ENCODE assay signal across 8 mouse cellular contexts in genomic region chr12:108529214-108529613, GRCm38 (mm10). TPM values are rescaled to one million over a fixed set of nuclear protein-coding genes. Genes with fewer than 3 reads are reported as not detected.
DNase-seq lines count a peak whose midpoint lies in the region; TF ChIP-seq lines count a peak whose summit lies in the region.

No protein-coding gene starts in this region.

- TF ChIP-seq CTCF in cerebellum, adult 2 months (IDR thresholded peaks at IDR 0.05; ENCODE audit: borderline replicate concordance, insufficient read depth, low read depth, low read length), result peak; percentile 77
- TF ChIP-seq CTCF in thymus, adult 2 months (IDR thresholded peaks at IDR 0.05; ENCODE audit: borderline replicate concordance, control insufficient read depth, extremely low read depth, insufficient read depth, low read length, poor library complexity), result peak; percentile 38; the same call in 1 of the 2 replicates
- peak; percentile 85 for TF ChIP-seq CTCF in layer of hippocampus, adult 2 months (conservative IDR thresholded peaks at IDR 0.05)

- H3K27ac ChIP-seq in cerebellum, adult 2 months (ENCODE audit: insufficient read depth, low read length), result no peak overlapping the region
- H3K27ac ChIP-seq in thymus, adult 2 months (ENCODE audit: control insufficient read depth, insufficient read depth, low read length), result no peak overlapping the region
- H3K27ac ChIP-seq in layer of hippocampus, adult 2 months, result peak overlapping the region; percentile 47; the same call in 1 of the 2 replicates

- no peak overlapping the region for H3K4me3 ChIP-seq in cerebellum, adult 2 months (replicated peaks; ENCODE audit: insufficient read depth, low read depth, low read length)
- H3K4me3 ChIP-seq in thymus, adult 2 months (ENCODE audit: control insufficient read depth, insufficient read depth, low read length), result no peak overlapping the region
- no peak overlapping the region for H3K4me3 ChIP-seq in layer of hippocampus, adult 2 months

- peak; percentile 28 to 40 for DNase-seq in cerebellum, adult 2 months
- no peak for DNase-seq in cerebellum, adult 9-11 months
- peak; percentile 48 for DNase-seq in thymus, adult 2 months
- no peak for DNase-seq in thymus, adult 18-20 months
- DNase-seq in fibroblast of lung, adult 2 months (ENCODE audit: low read depth), result peak; percentile 61
- DNase-seq in layer of hippocampus, adult 2 months (ENCODE audit: low spot score in 2 of 2), result peak; percentile 51 to 76
- DNase-seq in mesoderm, embryonic 11.5 days (ENCODE audit: low read depth, low spot score), result peak; percentile 69
- DNase-seq in thymus, postnatal 4 days, result peak; percentile 74

- no peaks in the 10 kb centered on the region for H3K36me3 ChIP-seq in thymus, adult 2 months (ENCODE audit: control insufficient read depth, insufficient read depth, low read length)

- no peaks in the 10 kb centered on the region for H3K4me1 ChIP-seq in cerebellum, adult 2 months (ENCODE audit: control insufficient read depth, insufficient read depth, low read length)
- no peaks in the 10 kb centered on the region for H3K4me1 ChIP-seq in thymus, adult 2 months (replicated peaks; ENCODE audit: control insufficient read depth, insufficient read depth, low read length)

- no peaks in the 10 kb centered on the region for H3K27me3 ChIP-seq in cerebellum, adult 2 months (ENCODE audit: control insufficient read depth, insufficient read depth, low read length)
- H3K27me3 ChIP-seq in thymus, adult 2 months (ENCODE audit: control insufficient read depth, insufficient read depth, low read length), result no peaks in the 10 kb centered on the region

- TF ChIP-seq POLR2A in cerebellum, adult 2 months (IDR thresholded peaks at IDR 0.05; ENCODE audit: borderline replicate concordance, insufficient read depth, low read length), result no peak
- TF ChIP-seq POLR2A in thymus, adult 2 months (IDR thresholded peaks at IDR 0.05; ENCODE audit: control insufficient read depth, extremely low read depth, insufficient read depth, low read length, poor library complexity), result no peak

- WGBS in cerebellum, adult 2 months, result 43% methylated on average over 8 of the region's 8 CpGs
- 47% methylated on average over 8 of the region's 8 CpGs for WGBS in thymus, adult 2 months

RNA-seq across cellular contexts. Expression of gene Evl, which starts 25.3 kb away (rescaled TPM):
- 110 and 118 TPM in 2 replicates for polyA plus RNA-seq in cerebellum, adult 2 months (2012; rRNA removed)
- 147 and 172 TPM in 2 replicates for polyA plus RNA-seq in thymus, adult 2 months (2012; rRNA removed)
- total RNA-seq in layer of hippocampus, adult 2 months (2021), result 100 to 1,000 TPM; 194 to 199 TPM

Comparison
In these comparisons a context has a peak if more than half of its experiments do, and no peak if none do; other contexts are left out.
1. DNase-seq: peak in cerebellum, adult 2 months (2 of 2), thymus, adult 2 months (single experiment), fibroblast of lung, adult 2 months (single experiment), layer of hippocampus, adult 2 months (2 of 2), mesoderm, embryonic 11.5 days (single experiment) and thymus, postnatal 4 days (single experiment); none in cerebellum, adult 9-11 months (single experiment) and thymus, adult 18-20 months (0 of 2).
2. Peak in every context shown above with its lines, with median percentiles within 50 percentile points of each other: CTCF ChIP-seq.